ENCODE assay signal across 16 mouse cellular contexts in the genomic region with DNA sequence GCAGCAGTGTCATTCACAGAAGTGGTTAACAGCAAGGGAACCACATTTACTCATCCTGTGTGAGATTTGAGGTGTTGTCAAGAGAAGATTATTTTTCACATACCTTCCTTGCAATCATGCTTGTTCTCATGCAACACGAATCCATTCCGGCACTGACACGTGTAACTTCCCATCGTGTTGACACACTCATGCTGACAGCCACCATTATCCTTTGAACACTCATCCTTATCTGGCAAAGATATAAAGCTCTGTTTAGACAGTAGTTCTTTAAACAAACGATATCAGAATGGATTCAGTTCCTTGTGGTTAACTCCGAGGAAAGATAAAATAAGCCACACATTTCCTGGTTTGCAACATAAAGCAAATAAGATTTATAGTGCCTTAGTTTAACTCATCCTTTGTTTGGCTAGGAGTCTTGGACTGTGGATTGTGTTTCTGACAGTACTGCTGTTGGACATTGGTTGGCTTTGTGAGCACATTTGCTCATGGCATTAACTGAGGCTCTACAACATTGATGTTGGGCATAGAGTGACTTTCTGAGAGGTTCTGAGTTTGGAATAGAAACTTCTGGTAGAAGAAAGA.
"Had no signal": no experiment of that assay in that cellular context is flagged by ENCODE, and none has a peak within 500 bp of the region (broad histone marks: within the 10 kb centered on the region; RNA-seq: fewer than 3 reads in every experiment).

No protein-coding gene starts in this region.

- H3K9me3 ChIP-seq: limb, embryonic 10.5 days; limb, embryonic 13.5 days; liver, embryonic 12.5 days; liver, embryonic 15.5 days had no signal

- H3K27ac ChIP-seq: limb, embryonic 10.5 days; limb, embryonic 13.5 days; liver, embryonic 12.5 days; liver, embryonic 15.5 days had no signal

- ATAC-seq: inflammation-experienced regulatory T-cells, adult 6 months; liver, embryonic 12.5 days had no signal

- H3K4me3 ChIP-seq: limb, embryonic 10.5 days; limb, embryonic 13.5 days; liver, embryonic 12.5 days; liver, embryonic 15.5 days had no signal

- H3K27me3 ChIP-seq: limb, embryonic 13.5 days; liver, embryonic 12.5 days; liver, embryonic 15.5 days had no signal

- H3K9ac ChIP-seq: limb, embryonic 13.5 days; liver, embryonic 12.5 days; liver, embryonic 15.5 days had no signal

- H3K4me1 ChIP-seq: limb, embryonic 10.5 days; limb, embryonic 13.5 days; liver, embryonic 12.5 days; liver, embryonic 15.5 days had no signal

- DNase-seq: kidney, adult 2 months; kidney, postnatal 10 days; kidney, postnatal 4 days; layer of hippocampus, adult 9-11 months; liver; lung, adult 18-20 months; lung, postnatal 36 days; midbrain, embryonic 14.5 days; thymus, adult 2 months; thymus, postnatal 14 days; thymus, postnatal 4 days had no signal

- H3K4me2 ChIP-seq: limb, embryonic 13.5 days; liver, embryonic 12.5 days; liver, embryonic 15.5 days had no signal

- H3K36me3 ChIP-seq: limb, embryonic 10.5 days; limb, embryonic 13.5 days; liver, embryonic 12.5 days; liver, embryonic 15.5 days had no signal
